Comparison of ENCODE assay signal across 8 mouse cellular contexts in genomic region chr4:138311595-138311994, GRCm38 (mm10). TPM values are rescaled to one million over a fixed set of nuclear protein-coding genes. Genes with fewer than 3 reads are reported as not detected.
DNase-seq lines count a peak whose midpoint lies in the region; ATAC-seq and TF ChIP-seq lines count a peak whose summit lies in the region.

No protein-coding gene starts in this region.

- H3K27me3 ChIP-seq in hindbrain, postnatal 0 days (ENCODE audit: insufficient read depth, low read length): no peaks in the 10 kb centered on the region
- no peaks in the 10 kb centered on the region for H3K27me3 ChIP-seq in liver, embryonic 13.5 days

- peak; percentile 51 for ATAC-seq in hindbrain, postnatal 0 days
- peak; percentile 49 for ATAC-seq in liver, embryonic 13.5 days (ENCODE audit: low read depth)

- peak in 1 of 2 experiments; percentile 61 for DNase-seq in layer of hippocampus, adult 2 months (ENCODE audit: low spot score in 2 of 2)
- DNase-seq in layer of hippocampus, adult 8-10 months (ENCODE audit: low spot score in 2 of 2): no peak
- DNase-seq in MN1 (ENCODE audit: low spot score): peak; percentile 55
- peak; percentile 21 for DNase-seq in embryo, embryonic 11 days
- DNase-seq in hindbrain, postnatal 0 days (ENCODE audit: low spot score): peak; percentile 59
- peak; percentile 24 for DNase-seq in liver, embryonic 13.5 days
- peak; percentile 70 for DNase-seq in naive thymus-derived CD4-positive, alpha-beta T cell, adult 2 months (ENCODE audit: low read depth)
- DNase-seq in frontal cortex, postnatal 14 days (ENCODE audit: low spot score in 2 of 2): no peak

- H3K4me2 ChIP-seq in hindbrain, postnatal 0 days (ENCODE audit: low read depth, low read length): no peak overlapping the region
- H3K4me2 ChIP-seq in liver, embryonic 13.5 days: no peak overlapping the region

- H3K9ac ChIP-seq in hindbrain, postnatal 0 days (replicated peaks; ENCODE audit: low read length): no peak overlapping the region
- no peak overlapping the region for H3K9ac ChIP-seq in liver, embryonic 13.5 days

- TF ChIP-seq CTCF in layer of hippocampus, adult 2 months (conservative IDR thresholded peaks at IDR 0.05): peak; percentile 85
- peak; percentile 89 for TF ChIP-seq CTCF in hindbrain, postnatal 0 days (IDR thresholded peaks at IDR 0.05; ENCODE audit: low read depth)

- no peaks in the 10 kb centered on the region for H3K9me3 ChIP-seq in hindbrain, postnatal 0 days (ENCODE audit: low read length)
- H3K9me3 ChIP-seq in liver, embryonic 13.5 days (replicated peaks): no peaks in the 10 kb centered on the region

- H3K4me1 ChIP-seq in hindbrain, postnatal 0 days (ENCODE audit: insufficient read depth, low read length): no peaks in the 10 kb centered on the region
- H3K4me1 ChIP-seq in liver, embryonic 13.5 days (replicated peaks): peaks cover 11% of the 10 kb centered on the region

- H3K27ac ChIP-seq in layer of hippocampus, adult 2 months: no peak overlapping the region
- H3K27ac ChIP-seq in hindbrain, postnatal 0 days: no peak overlapping the region
- no peak overlapping the region for H3K27ac ChIP-seq in liver, embryonic 13.5 days

- H3K36me3 ChIP-seq in hindbrain, postnatal 0 days (ENCODE audit: insufficient read depth, low read length): peaks cover 43% of the 10 kb centered on the region
- H3K36me3 ChIP-seq in liver, embryonic 13.5 days: peaks cover 96% of the 10 kb centered on the region

- 64% methylated on average over 8 of the region's 8 CpGs for WGBS in hindbrain, postnatal 0 days
- 62% methylated on average over 8 of the region's 8 CpGs for WGBS in liver, embryonic 13.5 days (ENCODE audit: insufficient replicate concordance)

- no peak overlapping the region for H3K4me3 ChIP-seq in layer of hippocampus, adult 2 months
- H3K4me3 ChIP-seq in hindbrain, postnatal 0 days (ENCODE audit: low read length): no peak overlapping the region
- no peak overlapping the region for H3K4me3 ChIP-seq in liver, embryonic 13.5 days (replicated peaks)

RNA-seq across cellular contexts. Expression of gene Ddost, which starts 7.1 kb away (rescaled TPM):
- 10 to 100 TPM; 93.1 to 93.5 TPM for total RNA-seq in layer of hippocampus, adult 2 months (2021)
- total RNA-seq in layer of hippocampus, adult 8-10 months (2022): 10 to 100 TPM; 90.5 to 99.3 (median 97.2) TPM
- total RNA-seq in hindbrain, postnatal 0 days (2014; rRNA removed): 232 and 241 TPM in 2 replicates
- 216 and 218 TPM in 2 replicates for polyA plus RNA-seq in hindbrain, postnatal 0 days (2015; fragmentation: Nextera tagmentation; extraction: Ambion mirVana)
- polyA plus RNA-seq in liver, embryonic 13.5 days (2015; fragmentation: Nextera tagmentation; extraction: Ambion mirVana): 173 and 182 TPM in 2 replicates

RNA-seq across cellular contexts. Expression of gene Pink1, which starts 14.5 kb away (rescaled TPM):
- total RNA-seq in layer of hippocampus, adult 2 months (2021): 100 to 1,000 TPM; 245 to 254 TPM
- 100 to 1,000 TPM; 264 to 292 (median 274) TPM for total RNA-seq in layer of hippocampus, adult 8-10 months (2022)
- total RNA-seq in hindbrain, postnatal 0 days (2014; rRNA removed): 288 and 303 TPM in 2 replicates
- polyA plus RNA-seq in hindbrain, postnatal 0 days (2015; fragmentation: Nextera tagmentation; extraction: Ambion mirVana): 143 and 144 TPM in 2 replicates
- polyA plus RNA-seq in liver, embryonic 13.5 days (2015; fragmentation: Nextera tagmentation; extraction: Ambion mirVana): 25.7 and 26.7 TPM in 2 replicates

RNA-seq across cellular contexts. Expression of gene Cda, which starts 56.2 kb away (rescaled TPM):
- 1 to 10 TPM; 1.9 to 3.2 TPM for total RNA-seq in layer of hippocampus, adult 2 months (2021)
- 1 to 10 TPM; 2.0 to 3.2 (median 2.7) TPM for total RNA-seq in layer of hippocampus, adult 8-10 months (2022)
- 9.5 and 20.5 TPM in 2 replicates for total RNA-seq in hindbrain, postnatal 0 days (2014; rRNA removed)
- 12.1 and 15.1 TPM in 2 replicates for polyA plus RNA-seq in hindbrain, postnatal 0 days (2015; fragmentation: Nextera tagmentation; extraction: Ambion mirVana)
- polyA plus RNA-seq in liver, embryonic 13.5 days (2015; fragmentation: Nextera tagmentation; extraction: Ambion mirVana): 4.7 and 5.2 TPM in 2 replicates

Comparison
In these comparisons a context has a peak if more than half of its experiments do, and no peak if none do; other contexts are left out.
1. DNase-seq: peak in MN1 (single experiment), embryo, embryonic 11 days (single experiment), hindbrain, postnatal 0 days (single experiment), liver, embryonic 13.5 days (single experiment) and naive thymus-derived CD4-positive, alpha-beta T cell, adult 2 months (single experiment); none in layer of hippocampus, adult 8-10 months (0 of 2) and frontal cortex, postnatal 14 days (0 of 2).